Mouse (Mus musculus): ENCODE results near the gene Lyve1. TPM values are rescaled to one million over a fixed set of nuclear protein-coding genes. Genes with fewer than 3 reads are reported as not detected.
"Not testable (repeated sequence)": the region's sequence is repeated elsewhere in the genome, so short reads cannot be mapped to it uniquely, and the experiment has no call there.

Gene Lyve1
- 14.1 and 33.2 TPM in 2 replicates for polyA plus RNA-seq (2012; rRNA removed)

GRCm38 (mm10) chr7:110862751-110863289, at the start of gene Lyve1:
TSS of gene Lyve1 (minus strand) at chr7:110863239.
- DNase-seq (ENCODE audit: low read depth) = no peak

GRCm38 (mm10) chr7:110908209-110909144, 45.4 kb upstream of the Lyve1 start:
- no peak for DNase-seq (ENCODE audit: low read depth)

GRCm38 (mm10) chr7:110906566-110906965, 43.5 kb upstream of the Lyve1 start:
- no peak for DNase-seq (ENCODE audit: low read depth)

GRCm38 (mm10) chr7:110903226-110903625, 40.2 kb upstream of the Lyve1 start:
- no peak for DNase-seq (ENCODE audit: low read depth)

- DNase-seq (ENCODE audit: low read depth) = no peak
Measured at GRCm38 (mm10) chr7:110897202-110897601, 34.2 kb upstream of the Lyve1 start.

- no peak for DNase-seq (ENCODE audit: low read depth)
Measured at GRCm38 (mm10) chr7:110896453-110896852, 33.4 kb upstream of the Lyve1 start.

- DNase-seq (ENCODE audit: low read depth) = not testable (repeated sequence)
Measured at GRCm38 (mm10) chr7:110895772-110896171, 32.7 kb upstream of the Lyve1 start.

GRCm38 (mm10) chr7:110894673-110895072, 31.6 kb upstream of the Lyve1 start:
- no peak for DNase-seq (ENCODE audit: low read depth)

GRCm38 (mm10) chr7:110893943-110894610, 31.0 kb upstream of the Lyve1 start:
- no peak for DNase-seq (ENCODE audit: low read depth)

- no peak for DNase-seq (ENCODE audit: low read depth)
Measured at GRCm38 (mm10) chr7:110891501-110891986, 28.5 kb upstream of the Lyve1 start.

GRCm38 (mm10) chr7:110881746-110882333, 18.8 kb upstream of the Lyve1 start:
- DNase-seq (ENCODE audit: low read depth) = no peak

- DNase-seq (ENCODE audit: low read depth) = no peak
Measured at GRCm38 (mm10) chr7:110878028-110878427, 15.0 kb upstream of the Lyve1 start.

- no peak for DNase-seq (ENCODE audit: low read depth)
Measured at GRCm38 (mm10) chr7:110876965-110877364, 13.9 kb upstream of the Lyve1 start.

GRCm38 (mm10) chr7:110868807-110869206, 5.8 kb upstream of the Lyve1 start:
- no peak for DNase-seq (ENCODE audit: low read depth)

- no peak for DNase-seq (ENCODE audit: low read depth)
Measured at GRCm38 (mm10) chr7:110867116-110867515, 4.1 kb upstream of the Lyve1 start.

- DNase-seq (ENCODE audit: low read depth) = no peak
Measured at GRCm38 (mm10) chr7:110866021-110866420, 3.0 kb upstream of the Lyve1 start.

GRCm38 (mm10) chr7:110865570-110865969, 2.5 kb upstream of the Lyve1 start:
- no peak for DNase-seq (ENCODE audit: low read depth)

GRCm38 (mm10) chr7:110865038-110865437, 2.0 kb upstream of the Lyve1 start:
- no peak for DNase-seq (ENCODE audit: low read depth)

- no peak for DNase-seq (ENCODE audit: low read depth)
Measured at GRCm38 (mm10) chr7:110860129-110860528, 2.9 kb downstream of the Lyve1 start.

GRCm38 (mm10) chr7:110855604-110856003, 7.4 kb downstream of the Lyve1 start:
- DNase-seq (ENCODE audit: low read depth) = no peak

- DNase-seq (ENCODE audit: low read depth) = no peak
Measured at GRCm38 (mm10) chr7:110854927-110855546, 8.0 kb downstream of the Lyve1 start.

GRCm38 (mm10) chr7:110854519-110854918, 8.5 kb downstream of the Lyve1 start:
- DNase-seq (ENCODE audit: low read depth) = no peak
